Mouse (Mus musculus) frontal cortex, postnatal 25 days (tissue): Measurements from ENCODE around the gene Phactr2.

Experiments used
- DNase-seq, 2 experiments: peaks; one replicate each; pipeline ENCODE4 v3.0.0; 2022; ENCODE audit warnings: low spot score in 2 of 2

Phactr2 gene

GRCm38 (mm10) chr10:13168461-13168860 lies 305.8 kb downstream of the Phactr2 start:
- no peak for DNase-seq

DNA sequence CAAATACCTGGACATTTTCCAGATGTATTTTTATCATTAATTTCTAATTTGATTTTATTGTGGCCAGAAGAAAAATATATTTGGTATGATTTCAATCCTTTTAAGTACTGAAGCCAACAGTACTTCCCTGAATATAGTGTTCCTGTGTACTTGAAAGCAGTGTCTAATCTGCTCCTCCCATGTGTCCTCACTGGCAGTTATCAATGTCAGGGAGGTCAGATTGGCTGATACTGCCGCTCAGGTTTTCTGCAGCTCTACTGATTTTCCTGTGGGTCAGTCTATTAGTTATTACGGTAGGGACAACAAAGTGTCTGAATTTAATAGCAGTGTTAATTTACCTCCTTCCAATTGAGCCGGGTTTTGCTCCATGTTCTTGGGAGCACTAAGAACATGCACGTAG lies 312.2 kb downstream of the Phactr2 start:
- DNase-seq: no peak

GRCm38 (mm10) chr10:13160913-13161312 lies 313.3 kb downstream of the Phactr2 start:
- no peak for DNase-seq
